Mouse (Mus musculus): ENCODE results near the gene Scd2. TPM values are rescaled to one million over a fixed set of nuclear protein-coding genes. Genes with fewer than 3 reads are reported as not detected.
"Not testable (repeated sequence)": the region's sequence is repeated elsewhere in the genome, so short reads cannot be mapped to it uniquely, and the experiment has no call there.

Gene Scd2
- 100 to 1,000 TPM; 226 to 239 TPM for total RNA-seq (2021)
- long read RNA-seq, experiment 1, full-length matches to known transcripts = 28 of 89 reads
- long read RNA-seq, experiment 1, partial matches to known transcripts = 15 of 89 reads
- long read RNA-seq, experiment 1, other reads (novel, unspliced or antisense) = 46 of 89 reads
- long read RNA-seq, experiment 2, full-length matches to known transcripts = 63 of 101 reads
- long read RNA-seq, experiment 2, partial matches to known transcripts = 9 of 101 reads
- long read RNA-seq, experiment 2, other reads (novel, unspliced or antisense) = 29 of 101 reads

DNA sequence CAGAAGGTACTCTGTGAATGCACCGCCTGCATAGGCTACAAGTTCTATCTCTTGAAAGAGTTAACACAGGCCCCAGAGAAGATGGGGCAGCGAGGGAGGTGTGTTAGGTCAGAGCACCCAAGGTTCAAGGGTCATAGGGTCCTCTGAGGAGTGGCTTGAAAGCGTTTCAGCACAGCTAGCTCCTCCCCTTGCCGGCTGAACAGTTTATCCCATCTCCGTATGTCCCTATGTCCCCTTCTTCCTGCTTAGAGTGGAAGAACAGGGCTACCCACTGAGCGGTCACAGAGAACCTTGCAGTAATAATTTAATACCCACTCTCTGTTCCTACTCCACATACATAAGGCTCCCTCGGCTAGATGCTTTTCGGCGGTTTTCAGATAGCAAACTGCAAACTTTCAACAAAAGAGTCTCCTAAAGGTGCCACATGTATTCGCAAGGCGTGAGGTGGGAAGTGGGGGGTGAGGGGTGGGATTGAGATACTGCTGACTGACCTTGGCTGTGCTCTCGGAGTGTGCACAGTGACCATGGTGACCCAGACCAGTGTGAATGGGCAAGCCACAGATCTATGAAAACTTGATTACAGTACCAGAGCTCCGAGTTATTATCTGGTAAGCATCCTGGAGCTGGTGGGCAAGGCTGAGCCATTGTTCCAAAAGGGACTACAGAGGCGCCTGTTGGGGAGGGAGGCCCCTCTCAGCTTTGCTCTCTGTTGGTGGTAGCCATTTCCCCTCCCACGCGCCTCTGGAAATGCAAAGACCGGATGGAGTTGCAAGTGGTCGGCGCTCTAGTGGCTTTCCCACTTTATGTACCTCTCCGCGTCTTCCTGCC, at the start of gene Scd2:
Gene Scd2 (plus strand): TSS at position 734 of the 828 bp plus-strand sequence.
- no peak for DNase-seq

DNA sequence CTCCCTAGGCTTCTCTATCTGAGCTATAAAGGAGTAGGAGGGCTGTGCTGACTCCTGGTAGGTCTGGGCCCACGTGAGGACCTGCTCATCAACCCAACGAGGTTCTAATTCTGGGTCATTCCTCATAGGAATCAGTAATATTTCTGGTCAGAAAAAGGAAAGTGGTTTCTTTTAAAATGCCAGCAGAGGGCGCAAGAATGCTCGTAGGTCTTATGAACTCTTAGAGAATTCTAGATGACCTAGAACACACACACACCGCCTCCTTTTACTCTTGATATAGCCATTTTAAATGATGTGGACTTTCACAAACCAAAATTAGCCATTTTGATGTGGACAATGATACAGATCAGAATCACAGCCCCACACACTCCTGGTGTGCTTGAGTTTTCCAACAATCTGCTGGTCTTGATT, 47.7 kb upstream of the Scd2 start:
- DNase-seq = peak; percentile 63

DNA sequence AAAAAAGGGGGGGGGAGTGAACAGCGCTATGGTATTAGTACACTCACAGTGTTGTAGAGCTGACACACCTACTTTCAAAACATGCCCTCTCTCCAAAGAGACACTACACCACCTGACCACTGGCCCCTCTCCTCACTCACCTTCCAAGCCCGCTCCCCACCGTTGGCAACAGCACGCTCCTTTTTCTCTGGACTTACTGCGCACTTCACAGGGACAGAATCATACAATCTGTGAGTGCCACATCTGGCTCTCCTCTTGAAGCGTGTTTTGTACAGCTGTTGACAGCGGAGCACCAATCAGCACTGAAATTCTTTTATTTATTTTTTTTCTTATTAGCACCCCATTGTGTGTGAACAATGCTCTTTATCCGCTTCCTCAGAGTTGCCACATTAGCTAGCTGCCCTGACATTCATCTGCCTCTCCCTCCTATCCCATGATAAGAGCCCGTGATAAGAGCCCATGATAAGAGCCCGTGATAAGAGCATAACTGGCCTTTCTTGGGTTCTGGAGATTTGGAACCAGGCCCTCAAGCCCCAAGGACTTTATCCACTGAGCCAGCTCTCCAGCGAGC, 47.0 kb upstream of the Scd2 start:
- DNase-seq = peak; percentile 35

DNA sequence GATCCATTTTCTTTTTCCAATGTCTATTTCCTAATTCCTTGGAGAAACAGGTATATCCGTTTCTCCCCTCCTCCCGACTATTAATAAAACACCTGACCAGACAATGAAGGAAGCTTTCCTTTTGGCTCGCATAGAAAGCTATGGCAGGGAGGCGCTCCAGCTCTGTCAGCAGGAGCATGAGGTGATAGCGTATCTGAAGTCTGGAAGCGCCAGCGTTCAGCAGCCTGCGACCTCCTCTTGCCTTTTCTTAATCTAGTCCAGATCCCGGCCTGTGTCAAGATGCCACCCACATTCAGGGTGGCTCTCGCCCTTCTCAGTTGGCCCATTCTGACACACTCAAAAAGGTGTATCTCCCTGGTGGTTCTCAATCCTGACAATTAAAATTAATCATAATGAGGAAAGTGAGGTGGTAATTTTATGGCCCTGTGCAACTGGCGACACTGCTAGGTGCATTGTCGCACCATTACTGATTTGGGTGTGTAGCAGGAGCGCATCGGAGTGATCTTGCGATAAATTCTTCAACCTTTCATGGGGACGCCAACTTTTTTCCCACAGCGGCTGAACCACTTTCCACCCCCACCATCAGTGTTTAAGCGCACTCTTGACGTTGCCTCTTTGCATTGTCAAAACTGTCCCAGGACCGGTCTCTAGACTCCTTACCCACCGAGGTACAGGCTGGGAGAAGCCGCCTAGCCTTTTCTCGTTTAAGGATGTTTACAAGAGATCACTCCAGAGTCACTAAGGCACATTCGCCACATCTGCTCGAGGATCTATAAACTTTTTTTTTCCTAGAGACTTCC, 46.0 kb upstream of the Scd2 start:
- peak; percentile 24 for DNase-seq

DNA sequence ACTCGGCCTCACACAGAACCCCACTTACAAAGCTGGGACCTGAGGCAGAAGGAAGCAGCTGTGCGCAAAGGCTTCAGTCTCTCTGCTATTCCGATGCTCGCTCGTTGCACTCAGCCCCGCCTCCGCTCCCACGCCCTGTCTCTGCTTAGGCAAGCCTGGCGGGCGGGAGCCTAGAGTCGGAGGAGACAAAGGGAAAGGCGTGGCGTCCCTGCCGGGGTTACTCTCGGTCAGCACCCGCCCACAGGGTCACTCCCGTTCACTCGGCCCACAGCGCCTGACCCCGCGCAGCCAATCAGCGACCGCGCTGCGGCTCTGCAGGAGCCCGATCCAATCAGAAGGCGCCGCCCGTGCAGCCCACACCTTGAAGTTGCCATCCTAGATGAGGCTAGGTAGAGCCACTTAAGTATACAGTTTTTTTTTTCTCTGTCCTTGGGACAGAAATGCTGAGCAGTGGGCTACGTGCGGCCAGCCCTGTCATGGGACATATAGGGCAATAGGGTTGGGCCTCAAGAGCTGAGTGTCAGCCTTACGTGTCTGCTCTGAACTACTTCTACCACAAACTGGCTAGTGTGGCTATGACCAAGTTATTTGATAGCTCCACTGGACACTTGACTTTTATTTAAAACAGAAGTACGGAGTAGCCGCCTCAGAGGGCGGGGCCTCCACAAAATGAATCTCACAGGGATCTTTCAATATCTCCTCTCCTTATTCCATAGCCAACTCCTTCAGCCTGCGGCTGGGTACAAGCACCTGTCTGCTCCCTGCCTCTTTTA, 45.2 kb upstream of the Scd2 start:
- DNase-seq = peak; percentile 97

DNA sequence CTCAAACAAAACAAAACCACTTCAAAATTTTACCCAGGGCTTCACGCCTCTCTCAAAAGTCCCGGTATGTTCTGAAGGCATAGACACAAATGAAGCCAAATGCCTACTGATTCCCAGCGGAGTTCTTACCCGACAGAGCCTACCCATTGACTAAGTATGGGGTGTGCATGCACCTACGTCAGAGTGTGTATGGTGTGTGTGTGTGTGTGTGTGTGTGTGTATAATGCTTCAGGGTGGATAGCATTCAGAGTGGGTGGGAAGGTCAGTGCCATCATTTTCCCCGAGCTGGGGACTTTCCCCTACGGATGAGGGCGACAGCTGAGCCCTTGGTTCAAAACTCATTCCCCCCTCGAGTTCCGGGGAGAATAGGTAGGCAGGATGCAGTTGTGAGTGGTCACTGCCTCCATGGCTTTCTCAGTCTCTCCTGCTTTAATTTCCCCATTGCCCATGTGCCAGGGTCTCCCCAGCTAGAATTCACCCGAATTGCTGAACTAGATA, 44.6 kb upstream of the Scd2 start:
- DNase-seq = no peak

DNA sequence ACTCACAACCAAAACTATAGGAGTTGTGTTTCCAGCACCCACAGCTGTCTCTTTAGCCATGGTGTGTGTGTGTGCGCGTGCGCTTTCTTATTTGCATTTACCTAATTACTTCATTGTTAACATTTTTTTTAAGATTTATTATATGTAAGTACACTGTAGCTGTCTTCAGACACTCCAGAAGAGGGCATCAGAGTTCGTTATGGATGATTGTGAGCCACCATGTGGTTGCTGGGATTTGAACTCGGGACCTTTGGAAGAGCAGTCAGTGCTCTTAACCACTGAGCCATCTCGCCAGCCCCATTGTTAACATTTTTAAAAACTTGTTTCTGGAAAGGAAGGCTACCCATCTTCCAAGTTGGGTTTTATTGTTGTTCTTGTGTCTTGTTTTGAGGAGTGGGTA, 42.3 kb upstream of the Scd2 start:
- not testable (repeated sequence) for DNase-seq

DNA sequence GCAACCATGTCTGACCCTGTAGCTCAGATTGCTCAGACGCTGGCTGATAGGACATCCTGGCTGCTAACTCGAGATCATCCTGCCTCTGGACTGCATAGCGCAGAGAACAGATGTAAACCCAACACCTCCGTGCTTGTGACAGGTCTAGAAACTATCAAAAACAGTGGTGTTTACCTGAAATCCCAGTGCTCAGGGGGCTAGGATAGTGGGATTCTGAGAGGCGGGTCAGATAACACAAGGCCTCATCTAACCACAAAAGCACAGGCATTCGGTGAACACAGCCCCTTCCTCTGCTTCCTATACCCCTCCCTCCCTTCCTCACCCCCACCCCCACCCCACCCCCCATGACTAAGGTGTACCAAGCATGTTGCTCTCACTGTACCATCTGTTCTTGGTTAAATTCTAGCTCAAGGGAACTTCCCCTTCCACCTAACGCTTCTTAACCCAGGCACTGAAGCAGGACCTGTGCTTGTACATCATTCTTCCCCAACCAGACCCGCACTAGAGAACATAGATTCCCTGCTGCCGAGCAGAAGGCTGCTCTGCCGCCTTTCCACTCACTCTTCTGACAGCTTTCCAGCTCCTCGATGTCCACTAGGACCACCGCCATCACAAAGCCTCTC, 41.4 kb upstream of the Scd2 start:
- DNase-seq = no peak

DNA sequence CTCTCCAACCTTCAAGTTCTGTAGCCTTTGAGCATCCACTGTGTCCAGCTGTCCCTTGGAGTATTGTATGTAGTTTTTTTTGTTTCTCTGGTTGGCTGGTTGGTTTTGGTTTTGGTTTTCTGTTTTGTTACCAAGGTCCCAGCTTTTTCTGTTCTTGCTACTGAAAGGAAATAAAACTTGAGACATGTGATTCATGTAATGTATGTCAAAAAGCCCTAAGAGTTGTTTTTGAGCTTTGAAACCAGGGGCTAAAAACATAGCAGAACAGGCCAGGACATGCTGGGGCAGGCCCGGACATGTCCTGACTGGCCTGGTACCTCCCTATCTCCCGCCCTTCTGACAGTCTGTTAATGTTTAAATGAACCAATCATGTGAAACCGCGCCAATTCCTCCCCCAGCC, 39.4 kb upstream of the Scd2 start:
- not testable (repeated sequence) for DNase-seq

DNA sequence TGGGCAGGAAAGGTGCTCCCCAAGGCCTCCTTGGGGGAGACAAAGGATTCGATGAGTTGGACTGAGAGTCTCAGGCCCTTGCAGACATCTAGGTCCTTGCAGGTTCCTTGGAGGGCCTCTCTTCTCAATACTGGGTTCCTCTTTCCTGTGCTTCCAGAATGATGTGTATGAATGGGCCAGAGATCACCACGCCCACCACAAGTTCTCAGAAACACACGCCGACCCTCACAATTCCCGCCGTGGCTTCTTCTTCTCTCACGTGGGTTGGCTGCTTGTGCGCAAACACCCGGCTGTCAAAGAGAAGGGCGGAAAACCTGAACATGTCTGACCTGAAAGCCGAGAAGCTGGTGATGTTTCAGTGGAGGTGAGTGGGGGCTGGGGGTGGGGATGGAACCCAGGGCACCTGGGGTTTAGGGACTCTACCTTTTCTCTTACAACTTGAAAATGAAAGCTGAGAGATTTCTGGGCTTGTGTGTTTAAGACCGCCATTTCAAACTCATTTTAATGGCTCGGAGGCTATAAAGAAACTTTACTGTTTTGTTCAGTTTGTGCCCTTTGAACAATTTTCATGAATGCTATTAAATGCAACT, 36.0 kb upstream of the Scd2 start:
- DNase-seq = no peak

DNA sequence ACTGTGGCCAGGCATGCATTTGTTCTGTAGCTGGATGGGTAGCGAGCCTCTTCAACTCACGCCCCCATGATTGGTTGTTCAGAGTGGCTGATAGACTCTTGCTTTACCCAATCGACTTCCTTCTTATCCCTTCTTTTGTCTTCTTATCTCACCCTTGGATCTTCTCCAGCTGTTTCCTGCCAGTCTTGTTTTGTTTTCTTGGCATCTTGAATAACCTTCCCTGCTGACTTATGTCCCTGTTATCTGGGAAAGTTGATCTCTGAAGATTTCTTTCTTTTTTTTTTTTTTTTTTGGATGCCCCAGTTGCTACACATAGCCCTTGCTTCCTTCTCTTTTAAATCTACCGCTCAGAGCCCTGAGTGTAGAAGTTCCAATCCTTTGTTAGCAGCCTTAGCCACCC, 34.0 kb upstream of the Scd2 start:
- no peak for DNase-seq

DNA sequence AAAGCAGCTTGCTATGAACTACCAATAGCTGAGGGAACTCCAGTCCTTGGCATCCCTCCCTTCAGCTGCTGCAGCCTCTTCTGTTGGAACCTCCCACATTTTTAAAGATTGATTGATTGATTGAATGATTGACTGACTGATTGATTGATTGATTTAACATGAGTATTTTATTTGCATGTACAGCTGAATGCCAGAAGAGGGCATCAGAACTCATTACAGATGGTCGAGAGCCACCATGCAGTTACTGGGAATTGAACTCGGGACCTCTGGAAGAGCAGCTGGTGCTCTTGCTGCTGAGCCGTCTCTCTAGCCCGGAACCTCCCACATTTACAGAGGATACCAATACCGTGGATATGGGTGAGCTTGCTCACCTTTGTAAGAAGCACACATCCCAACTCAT, 33.0 kb upstream of the Scd2 start:
- no peak for DNase-seq

DNA sequence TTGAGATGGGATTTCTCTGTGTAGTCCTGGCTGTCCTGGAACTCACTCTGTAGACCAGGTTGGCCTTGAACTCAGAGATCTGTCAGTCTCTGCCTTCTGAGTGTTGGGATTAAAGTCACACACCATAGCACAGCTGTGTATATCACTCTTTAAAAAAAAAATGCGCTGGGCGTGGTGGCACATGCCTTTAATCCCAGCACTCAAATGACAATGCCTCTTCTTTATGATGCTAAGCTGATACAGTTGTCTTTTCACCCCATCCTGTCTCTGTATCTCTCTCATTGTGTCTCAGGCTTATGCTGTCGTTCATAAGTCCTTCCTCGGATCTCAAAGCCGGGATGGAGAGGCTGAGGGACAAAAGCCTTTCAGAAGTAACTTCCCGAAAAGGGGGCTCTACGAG, 31.7 kb upstream of the Scd2 start:
- no peak for DNase-seq

DNA sequence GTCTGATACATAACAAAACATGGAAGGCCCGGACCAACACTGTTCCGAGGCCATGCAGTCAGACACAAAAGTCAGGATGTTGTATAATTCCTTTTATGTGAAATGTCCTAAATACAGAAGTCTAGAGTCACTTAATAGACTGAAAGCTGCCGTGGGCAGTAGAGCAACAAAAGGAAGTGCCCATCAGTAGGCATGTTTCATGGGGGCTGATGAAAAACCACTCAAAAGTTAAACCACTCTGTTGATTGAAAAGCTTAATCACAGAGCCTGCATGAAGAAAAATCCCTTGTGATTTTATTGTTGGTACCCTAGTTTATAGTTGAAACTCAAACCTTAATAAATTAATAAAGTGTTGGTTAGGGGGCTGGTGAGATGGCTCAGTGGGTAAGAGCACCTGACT, 29.9 kb upstream of the Scd2 start:
- no peak for DNase-seq

DNA sequence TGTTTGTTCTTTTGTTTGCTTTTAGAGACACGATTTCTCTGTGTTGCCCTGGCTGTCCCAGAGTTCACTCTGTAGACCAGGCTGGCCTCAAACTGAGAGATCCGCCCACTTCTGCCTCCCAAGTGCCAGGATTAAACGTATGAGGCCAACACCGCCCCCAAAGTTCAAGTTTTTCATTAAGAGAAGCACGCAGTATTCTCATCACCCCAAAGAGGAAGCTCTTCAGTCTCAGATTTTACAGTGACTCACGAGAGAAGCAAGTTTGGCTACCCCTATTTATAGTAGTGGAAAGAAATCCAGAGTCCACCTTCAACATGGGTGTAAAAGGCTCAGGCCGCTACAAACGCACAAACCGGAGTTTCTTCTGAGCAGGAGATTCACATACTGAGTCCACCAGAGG, 29.2 kb upstream of the Scd2 start:
- no peak for DNase-seq

DNA sequence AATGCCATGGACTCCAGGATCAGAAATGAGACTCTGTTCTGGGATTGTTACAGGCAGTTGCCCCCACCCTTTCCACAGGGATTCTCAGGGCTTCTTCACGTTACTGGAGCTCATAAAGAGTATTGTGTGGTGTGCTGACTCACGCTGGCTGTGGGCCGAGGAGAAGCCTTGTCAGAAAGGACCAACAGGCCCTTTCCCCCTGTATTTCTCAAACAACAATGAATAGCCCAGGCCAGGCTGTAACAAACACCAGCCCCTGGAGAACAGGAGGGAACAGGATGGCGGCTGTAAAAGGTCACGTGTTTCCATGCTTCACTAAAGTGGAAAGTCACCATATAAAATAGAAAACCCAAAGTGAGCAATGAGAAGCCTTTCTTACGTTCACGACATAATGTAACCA, 28.2 kb upstream of the Scd2 start:
- DNase-seq = peak; percentile 58

DNA sequence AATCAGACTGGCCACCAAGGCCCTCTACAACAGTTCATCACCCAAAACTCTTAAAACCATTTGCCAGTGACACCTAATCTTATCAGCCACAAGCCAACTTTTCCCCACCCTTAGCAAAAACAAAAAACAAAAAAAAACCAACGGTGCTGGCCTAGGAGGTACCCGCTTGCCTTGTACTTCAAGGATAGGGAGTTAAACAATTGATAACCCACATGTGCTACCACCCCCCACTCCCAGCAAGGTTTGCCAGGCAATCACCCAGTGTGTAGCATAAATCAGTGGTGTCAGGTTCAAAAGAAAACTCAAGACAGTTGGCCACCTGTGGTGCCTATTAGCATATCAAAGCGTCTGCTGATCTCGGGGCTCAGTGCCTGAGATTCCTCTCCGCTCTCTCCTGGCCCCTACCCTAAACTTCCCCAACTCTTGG, 27.6 kb upstream of the Scd2 start:
- no peak for DNase-seq

DNA sequence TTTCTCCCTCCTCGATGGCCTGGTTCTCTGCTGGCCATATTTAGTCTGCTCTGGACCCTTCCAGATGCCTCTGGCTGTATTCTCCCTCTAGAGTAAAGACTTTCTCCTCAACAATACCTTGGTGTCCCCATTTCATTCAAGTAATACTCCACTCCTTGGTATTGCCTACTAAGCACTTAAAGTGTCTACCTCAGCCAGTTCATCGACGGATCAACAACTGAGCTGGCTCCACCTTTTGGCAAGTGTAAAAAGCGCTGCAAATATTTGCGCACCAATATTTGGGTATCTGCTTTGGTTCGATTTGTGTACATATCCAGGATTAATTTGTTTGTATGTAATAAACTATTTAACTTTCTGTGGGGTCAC, 27.0 kb upstream of the Scd2 start:
- no peak for DNase-seq

DNA sequence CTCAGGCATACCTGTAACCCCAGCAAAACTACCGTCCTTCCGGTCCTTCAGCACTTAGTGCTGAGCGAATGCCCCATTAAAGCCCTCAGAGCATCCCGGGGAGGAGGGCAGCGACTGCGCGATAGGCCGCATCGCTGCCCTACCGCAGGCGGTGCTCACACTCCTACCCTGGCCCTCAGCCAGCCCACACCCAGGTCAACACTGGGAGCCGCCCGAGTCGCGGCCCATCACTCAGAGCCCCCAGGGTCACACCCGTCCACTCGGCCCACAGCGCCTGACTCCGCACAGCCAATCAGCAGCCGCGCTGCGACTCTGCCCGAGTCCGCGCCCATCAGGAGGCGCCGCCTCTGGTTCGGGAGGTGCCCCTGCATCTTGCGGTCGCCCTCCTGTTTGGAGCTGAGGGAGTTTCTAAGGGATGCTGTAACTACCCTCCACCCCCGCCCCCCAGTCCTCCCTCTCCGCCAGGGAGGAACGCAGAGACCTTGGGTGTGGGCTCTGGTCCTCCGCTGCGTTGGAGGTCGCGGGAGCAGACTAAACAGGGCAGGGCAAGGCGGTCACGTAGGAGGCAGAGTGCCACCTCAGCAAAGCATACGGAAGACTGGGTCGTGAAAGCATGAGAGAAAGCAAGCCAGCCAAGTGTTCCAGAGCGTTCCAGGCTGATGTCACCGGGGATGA, 26.5 kb upstream of the Scd2 start:
- DNase-seq = peak; percentile 90

DNA sequence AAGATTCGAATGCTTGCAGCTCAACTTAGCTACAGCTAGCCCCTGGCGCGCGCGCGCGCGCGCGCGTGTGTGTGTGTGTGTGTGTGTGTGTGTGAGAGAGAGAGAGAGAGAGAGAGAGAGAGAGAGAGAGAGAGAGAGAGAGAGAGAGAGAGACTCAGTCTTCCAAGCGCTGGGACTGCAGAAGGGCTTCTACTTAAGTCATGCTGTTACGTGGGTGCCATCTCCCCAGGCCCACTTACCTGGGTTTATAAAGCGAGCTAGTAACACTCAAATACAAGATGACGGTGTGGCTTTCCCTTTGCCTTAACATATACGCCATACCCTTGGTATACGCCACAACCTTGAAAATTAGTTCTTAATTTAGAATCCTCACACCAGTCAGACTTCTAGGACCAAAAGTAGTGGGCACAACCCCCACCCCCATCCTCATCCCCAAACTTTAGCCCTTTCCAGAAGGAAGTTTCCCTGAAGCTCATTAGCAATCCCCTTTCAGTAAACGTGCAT, 25.9 kb upstream of the Scd2 start:
- no peak for DNase-seq
